Mouse (Mus musculus) 3T3-L1 (cell line): Measurements from ENCODE around the gene Olfr102.

Source experiments
- DNase-seq: peaks from one replicate; pipeline ENCODE4 v3.0.0-alpha.2; 2015; ENCODE audit warnings: low read depth, low spot score

Olfr102 gene

GRCm38 (mm10) chr17:37316954-37317353 is at the start of gene Olfr102:
Gene Olfr102, minus strand, starts transcription at chr17:37317054.
- no peak for DNase-seq

- no peak for DNase-seq
These were observed 42.4 kb upstream of the Olfr102 start, which contains the start of gene Olfr104-ps for GRCm38 (mm10) chr17:37359282-37359681. Gene Olfr104-ps, plus strand, starts transcription at chr17:37359582.

GRCm38 (mm10) chr17:37339598-37339997 is 22.7 kb upstream of the Olfr102 start, which contains the start of gene Olfr103:
Gene Olfr103, minus strand, starts transcription at chr17:37339698.
- DNase-seq = no peak

GRCm38 (mm10) chr17:37310146-37310699 is 6.6 kb downstream of the Olfr102 start:
- DNase-seq = no peak

- peak; percentile 49 for DNase-seq
These were observed 8.4 kb downstream of the Olfr102 start for GRCm38 (mm10) chr17:37308483-37308882.

GRCm38 (mm10) chr17:37304213-37304612 is 12.6 kb downstream of the Olfr102 start, which contains the start of gene Olfr101:
Gene Olfr101, minus strand, starts transcription at chr17:37304313.
- DNase-seq = no peak

GRCm38 (mm10) chr17:37283360-37283759 is 33.5 kb downstream of the Olfr102 start, which contains the start of gene Olfr99:
Gene Olfr99, minus strand, starts transcription at chr17:37283460.
- no peak for DNase-seq

- DNase-seq = peak; percentile 34
These were observed 36.5 kb downstream of the Olfr102 start for GRCm38 (mm10) chr17:37280331-37280730.

- peak; percentile 64 for DNase-seq
These were observed 40.3 kb downstream of the Olfr102 start for GRCm38 (mm10) chr17:37276573-37276972.

GRCm38 (mm10) chr17:37275626-37276248 is 41.1 kb downstream of the Olfr102 start:
- peak; percentile 87 for DNase-seq

- DNase-seq = peak; percentile 81
These were observed 46.2 kb downstream of the Olfr102 start for GRCm38 (mm10) chr17:37270702-37271092.

- DNase-seq = peak; percentile 98
These were observed 46.7 kb downstream of the Olfr102 start, which contains the start of gene H2-M3 for GRCm38 (mm10) chr17:37270058-37270701. Gene H2-M3, plus strand, starts transcription at chr17:37270220.

- no peak for DNase-seq
These were observed 53.2 kb downstream of the Olfr102 start, which contains the start of gene Olfr98 for GRCm38 (mm10) chr17:37263626-37264025. Gene Olfr98, minus strand, starts transcription at chr17:37263749.
